Mouse (Mus musculus): ENCODE measurements at regions not wholly inside any gene's neighbourhood (a gene's known extent, or its start where the extent isn't known, plus 50 kb on each side); places are given as distances from the start of the nearest gene placed in this dataset.

GRCm38 (mm10) chr9:101559366-101559765 is 302.3 kb upstream of the 9630041A04Rik start:
- no peak for DNase-seq (ENCODE audit: extremely low spot score, low read depth, low spot score)

- peak; percentile 3 for DNase-seq (ENCODE audit: extremely low spot score, low read depth, low spot score)
Measured at GRCm38 (mm10) chr9:101555011-101555673, 303.5 kb upstream of the Ppp2r3a start.

DNA sequence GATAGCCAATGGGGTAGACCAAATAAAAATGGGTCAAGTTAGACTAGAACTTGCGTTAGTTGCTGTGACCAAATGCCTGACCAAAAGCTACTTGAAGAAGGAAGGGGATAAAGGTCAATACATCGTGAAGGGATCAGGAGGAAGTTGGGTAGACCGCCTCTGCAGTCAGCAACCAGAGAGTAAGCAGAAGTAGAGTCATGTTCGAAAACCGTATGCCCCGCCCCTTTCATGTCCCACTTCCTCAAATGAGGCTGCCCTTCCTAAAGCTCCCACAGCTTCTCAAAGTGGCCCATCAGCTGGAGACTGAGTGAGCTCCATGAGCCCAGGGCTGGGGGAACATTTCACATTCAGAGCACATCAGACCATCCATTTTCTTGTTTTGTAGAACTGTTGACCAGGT is 301.2 kb upstream of the Ppp2r3a start:
- no peak for DNase-seq (ENCODE audit: extremely low spot score, low read depth, low spot score)

GRCm38 (mm10) chr9:101551256-101551655 is 299.7 kb upstream of the Ppp2r3a start:
- no peak for DNase-seq (ENCODE audit: extremely low spot score, low read depth, low spot score)

DNA sequence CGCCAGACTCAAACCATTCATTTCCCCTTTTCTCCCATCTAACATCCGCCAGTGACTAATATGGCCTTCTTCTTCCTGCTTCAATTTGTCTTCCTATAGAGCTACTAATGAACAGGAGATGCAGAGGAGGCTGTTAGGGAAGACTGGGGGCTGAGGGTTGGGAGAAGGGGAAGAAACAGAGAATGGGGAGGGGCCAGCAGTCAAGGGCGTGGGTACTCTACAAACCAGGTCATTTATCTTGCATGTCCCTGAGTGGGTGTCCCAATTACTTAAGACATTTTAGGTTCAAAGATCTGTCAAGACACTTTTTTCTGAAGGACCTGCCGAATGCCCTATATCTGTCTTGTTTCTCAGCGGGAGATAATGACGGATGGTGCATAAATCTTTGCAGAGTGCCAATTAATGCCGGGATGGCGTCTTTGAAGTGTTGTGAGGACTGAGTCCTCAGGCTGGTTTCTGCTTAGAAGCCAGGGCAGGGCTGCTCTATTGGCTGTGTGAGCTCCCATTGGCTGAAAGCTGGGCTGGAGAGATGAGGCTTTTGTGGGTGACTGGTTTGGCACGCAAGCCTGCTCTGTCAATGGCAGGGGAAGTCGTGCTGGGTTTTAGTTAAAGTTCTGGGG is 294.7 kb upstream of the Ppp2r3a start:
- peak; percentile 41 for DNase-seq (ENCODE audit: extremely low spot score, low read depth, low spot score)

GRCm38 (mm10) chr9:101518137-101518536 is 266.5 kb upstream of the Ppp2r3a start:
- DNase-seq (ENCODE audit: extremely low spot score, low read depth, low spot score) = no peak

- DNase-seq (ENCODE audit: extremely low spot score, low read depth, low spot score) = no peak
Measured at GRCm38 (mm10) chr9:101510807-101511206, 259.2 kb upstream of the Ppp2r3a start.

- DNase-seq (ENCODE audit: extremely low spot score, low read depth, low spot score) = no peak
Measured at GRCm38 (mm10) chr9:101509196-101509595, 257.6 kb upstream of the Ppp2r3a start.

DNA sequence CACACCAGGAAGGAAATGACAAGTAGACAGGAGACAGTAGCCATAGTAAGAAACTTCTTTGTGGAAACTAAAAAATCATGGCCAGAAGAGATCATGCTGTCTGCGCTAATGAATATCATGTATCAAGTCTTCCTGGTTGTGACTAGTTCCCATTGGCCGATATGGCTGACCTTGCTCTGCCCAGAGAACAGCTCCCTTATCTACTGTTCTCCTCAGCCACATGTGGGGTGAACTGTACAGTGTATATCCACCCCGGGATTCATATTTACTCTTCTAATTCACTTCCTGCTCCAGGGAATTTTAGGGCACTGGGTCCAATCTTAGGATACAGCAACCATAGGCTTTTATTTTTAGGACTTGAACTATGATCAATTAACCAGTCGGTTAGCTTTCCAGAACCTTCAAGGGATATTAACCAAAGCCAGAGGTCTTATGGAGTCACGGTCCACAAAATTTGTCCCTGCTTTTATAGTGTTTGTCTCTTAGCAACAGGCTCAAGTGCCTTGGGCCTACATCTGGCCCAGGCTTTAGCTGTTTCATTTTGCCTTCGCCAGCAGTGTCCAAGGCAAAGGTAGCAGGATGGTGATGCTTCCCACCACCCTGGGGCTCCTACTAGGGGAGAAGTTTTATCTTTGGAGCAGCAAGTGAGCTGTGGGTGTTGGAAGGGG is 255.6 kb upstream of the Ppp2r3a start:
- no peak for DNase-seq (ENCODE audit: extremely low spot score, low read depth, low spot score)

DNA sequence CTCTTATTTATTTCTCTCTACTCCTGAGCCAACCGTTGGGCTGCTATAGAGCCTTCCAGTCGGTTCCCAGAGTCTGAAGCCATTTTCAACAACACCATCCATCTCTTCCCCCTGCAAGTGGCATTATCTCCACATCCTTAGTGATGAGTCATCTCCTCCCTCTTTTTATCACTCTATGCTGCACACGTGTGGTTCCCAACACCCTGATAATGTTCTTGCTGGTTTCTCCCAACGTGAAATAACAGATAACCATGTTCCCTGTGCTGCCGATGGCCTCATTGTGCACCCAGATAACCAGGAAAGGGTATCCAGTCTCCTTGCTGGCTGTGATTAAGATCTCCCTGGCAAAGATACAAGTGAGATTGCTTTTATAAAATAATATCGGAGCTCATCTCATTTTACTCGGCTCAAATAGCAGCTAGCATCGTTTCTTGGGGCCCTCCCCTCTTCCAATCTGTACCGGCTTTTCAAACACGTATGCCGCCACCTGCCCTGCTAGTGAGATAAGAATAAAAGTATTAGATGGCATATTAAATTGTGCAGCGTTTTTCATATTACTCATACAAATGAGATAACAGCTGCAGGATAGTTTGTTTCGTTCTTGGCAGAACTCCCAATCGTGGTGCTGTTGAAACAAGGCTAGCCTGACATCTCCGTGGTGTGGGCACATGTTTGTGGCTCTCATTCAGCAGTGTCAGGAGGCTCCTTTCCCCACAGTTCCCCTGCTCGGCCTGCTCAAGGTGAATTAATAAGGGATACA is 250.3 kb upstream of the Ppp2r3a start:
- no peak for DNase-seq (ENCODE audit: extremely low spot score, low read depth, low spot score)

GRCm38 (mm10) chr9:101501036-101501435 is 249.4 kb upstream of the Ppp2r3a start:
- no peak for DNase-seq (ENCODE audit: extremely low spot score, low read depth, low spot score)

- DNase-seq (ENCODE audit: extremely low spot score, low read depth, low spot score) = no peak
Measured at GRCm38 (mm10) chr9:101498721-101499120, 247.1 kb upstream of the Ppp2r3a start.

GRCm38 (mm10) chr9:101495768-101496167 is 244.2 kb upstream of the Ppp2r3a start:
- DNase-seq (ENCODE audit: extremely low spot score, low read depth, low spot score) = no peak

DNA sequence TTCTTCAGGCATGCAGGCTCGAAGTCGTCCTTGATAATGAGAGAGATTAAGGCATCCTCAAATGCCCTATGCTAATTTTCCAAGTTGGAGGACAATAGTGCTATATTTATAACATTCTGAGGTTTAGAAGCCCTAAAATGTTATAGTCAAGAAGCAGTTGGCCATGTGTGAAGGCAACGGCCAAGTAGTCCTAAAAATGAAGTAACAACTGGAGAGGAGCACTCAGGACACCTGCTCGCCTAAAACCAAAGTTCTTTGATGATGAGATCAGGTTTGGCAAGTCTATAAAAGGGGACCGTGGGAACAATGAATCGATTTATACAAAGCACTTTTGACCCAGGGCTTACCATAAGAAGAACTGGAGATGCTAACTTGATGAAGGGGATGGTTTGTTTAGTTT is 237.4 kb upstream of the Ppp2r3a start:
- DNase-seq (ENCODE audit: extremely low spot score, low read depth, low spot score) = no peak

- no peak for DNase-seq (ENCODE audit: extremely low spot score, low read depth, low spot score)
Measured at GRCm38 (mm10) chr9:101476223-101476622, 224.6 kb upstream of the Ppp2r3a start.

- no peak for DNase-seq (ENCODE audit: extremely low spot score, low read depth, low spot score)
Measured at GRCm38 (mm10) chr9:101473074-101473461, 221.5 kb upstream of the Ppp2r3a start.

DNA sequence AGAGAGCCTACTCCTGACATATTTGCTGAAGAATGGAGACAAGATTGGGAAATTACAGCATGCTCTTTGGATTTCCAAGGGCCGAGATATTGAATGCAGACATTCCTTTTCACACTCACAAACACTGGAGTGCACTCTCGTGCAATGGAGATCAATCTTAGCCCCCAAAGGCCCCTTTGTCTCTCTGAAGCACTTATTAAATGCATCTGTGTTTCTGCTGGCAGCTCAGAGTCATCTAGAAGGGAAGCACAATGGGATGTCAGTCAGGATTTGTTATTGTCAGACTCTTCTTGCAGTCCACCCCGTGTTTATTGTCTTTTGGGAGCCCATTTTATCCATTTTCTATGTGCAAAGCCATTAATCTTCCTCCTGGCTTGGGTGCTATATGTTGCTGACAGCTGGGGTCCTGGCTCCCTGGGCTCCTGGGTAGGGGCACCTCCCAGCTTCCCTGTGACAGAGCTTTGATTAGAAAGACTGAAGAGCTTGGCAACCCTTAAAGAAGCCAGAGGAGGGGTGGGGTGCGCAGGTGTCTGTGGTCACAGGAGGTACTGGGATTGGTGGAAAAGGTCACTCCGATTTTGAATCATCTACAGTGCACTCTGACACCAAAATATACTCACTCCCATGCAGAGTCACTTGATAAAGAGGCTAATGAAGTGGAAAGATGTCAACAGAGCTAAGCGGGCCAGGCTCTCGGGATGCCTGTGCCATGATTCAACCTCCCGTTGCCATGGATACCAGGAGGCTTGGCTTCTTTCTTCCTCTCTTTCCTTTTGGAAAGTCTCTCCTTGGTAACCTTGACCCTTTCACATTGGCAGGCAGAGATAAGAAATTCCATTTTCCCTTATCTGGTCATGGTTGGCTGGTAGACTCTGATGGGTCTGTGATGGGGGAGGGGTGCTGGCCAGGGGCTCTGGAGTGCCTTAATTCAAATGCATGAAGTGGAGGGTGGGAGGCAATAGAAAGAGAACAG is 220.8 kb upstream of the Ppp2r3a start:
- no peak for DNase-seq (ENCODE audit: extremely low spot score, low read depth, low spot score)

GRCm38 (mm10) chr9:101471665-101472064 is 220.1 kb upstream of the Ppp2r3a start:
- no peak for DNase-seq (ENCODE audit: extremely low spot score, low read depth, low spot score)

GRCm38 (mm10) chr9:101469756-101470155 is 218.2 kb upstream of the Ppp2r3a start:
- no peak for DNase-seq (ENCODE audit: extremely low spot score, low read depth, low spot score)

DNA sequence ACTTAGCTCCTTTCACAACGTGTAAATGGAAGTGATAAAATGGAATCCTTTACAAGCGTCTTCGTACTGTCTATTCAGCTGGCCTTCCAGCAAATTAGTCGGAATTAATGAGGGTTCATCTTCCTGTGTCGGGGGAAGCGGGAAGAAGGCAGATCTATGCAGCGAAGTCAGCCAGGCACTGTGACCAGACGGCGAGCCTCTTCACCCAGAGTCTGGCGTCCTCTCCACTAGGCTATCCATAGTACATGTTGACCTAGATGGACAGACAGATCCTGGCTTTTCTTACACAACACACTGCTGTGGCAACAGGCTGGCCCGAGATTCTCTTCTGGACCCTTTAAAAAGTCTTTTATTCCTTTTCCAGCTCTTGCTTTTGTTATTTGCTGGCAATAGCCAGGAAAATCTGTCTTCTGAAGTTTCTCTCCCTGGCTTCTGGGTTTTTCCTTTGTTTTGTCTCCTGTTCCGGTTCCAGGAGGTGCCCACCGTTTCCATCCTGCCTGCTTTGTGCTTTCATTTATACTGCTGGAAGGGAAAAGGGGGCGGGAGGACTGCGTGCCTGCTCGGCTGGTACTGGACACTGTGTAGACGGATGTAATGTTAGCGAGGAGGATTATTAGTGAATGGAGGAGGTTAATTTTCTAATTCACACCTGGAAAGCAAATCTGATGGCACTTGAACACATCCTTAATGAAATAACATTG is 213.3 kb upstream of the Ppp2r3a start:
- DNase-seq (ENCODE audit: extremely low spot score, low read depth, low spot score) = no peak
